Mouse (Mus musculus) liver, embryonic 11.5 days (tissue): ENCODE measurements around the gene Ctdspl2. TPM values are rescaled to one million over a fixed set of nuclear protein-coding genes. Genes with fewer than 3 reads are reported as not detected.

Experiments
- ATAC-seq: fragments of 200-750 bp; cut with Nextera tagmentation; replicated peaks from 2 replicates; pipeline ENCODE4 v1.8.0; 2017; ENCODE audit warnings: moderate number of reproducible peaks, mild to moderate bottlenecking, moderate TSS enrichment, moderate library complexity; ENCODE audit not compliant: low FRiP score
- DNase-seq: peaks from one replicate; pipeline ENCODE4 v3.0.0-alpha.2; 2017; ENCODE audit warnings: low spot score
- H3K27ac ChIP-seq: fragments of 300-500 bp; sonication (generic); 2 replicates; pipeline ENCODE4 v1.5.1; 2014; ENCODE audit warnings: mild to moderate bottlenecking, low read depth, low read length, control low read depth
- H3K27me3 ChIP-seq: fragments of 300-500 bp; sonication (generic); replicated peaks from 2 replicates; pipeline ENCODE4 v1.6.1; 2014; ENCODE audit warnings: low read length, mixed read lengths; ENCODE audit not compliant: control insufficient read depth, insufficient read depth
- H3K36me3 ChIP-seq: fragments of 300-500 bp; sonication (generic); 2 replicates; pipeline ENCODE4 v1.6.1; 2014; ENCODE audit warnings: mild to moderate bottlenecking, low read length, moderate library complexity, mixed read lengths; ENCODE audit not compliant: control insufficient read depth, insufficient read depth
- H3K4me1 ChIP-seq: fragments of 300-500 bp; sonication (generic); replicated peaks from 2 replicates; pipeline ENCODE4 v1.6.1; 2014; ENCODE audit warnings: low read length, mixed read lengths; ENCODE audit not compliant: control insufficient read depth, insufficient read depth
- H3K4me2 ChIP-seq: fragments of 300-500 bp; sonication (generic); 2 replicates; pipeline ENCODE4 v1.6.1; 2014; ENCODE audit warnings: mild to moderate bottlenecking, control low read depth, moderate library complexity
- H3K4me3 ChIP-seq: fragments of 300-500 bp; sonication (generic); 2 replicates; pipeline ENCODE4 v1.5.1; 2014; ENCODE audit warnings: low read depth, low read length, control low read depth
- H3K9ac ChIP-seq: fragments of 300-500 bp; sonication (generic); 2 replicates; pipeline ENCODE4 v1.6.1; 2014; ENCODE audit warnings: low read depth, low read length, control low read depth
- H3K9me3 ChIP-seq: fragments of 300-500 bp; sonication (generic); 2 replicates; pipeline ENCODE4 v1.6.1; 2016; ENCODE audit warnings: low read length, inconsistent platforms, mixed read lengths; ENCODE audit not compliant: control insufficient read depth
- WGBS: fragments of 180-500 bp; shearing (Covaris S2); extraction: QIAGEN DNeasy Blood & Tissue Kit; methylation state at CpG from one replicate; pipeline ENCODE4 v1.1.7; 2014; 5-methylcytosine and 5-hydroxymethylcytosine counted together
- microRNA-seq: library from miRNA; unstranded; fragments of <30 nt; microRNA quantifications from one replicate; pipeline ENCODE4, GENCODE M21; 2017; ENCODE audit warnings: borderline number of aligned reads
- polyA plus RNA-seq: library from polyadenylated mRNA; unstranded; fragments of >200 nt; fragmentation: Nextera tagmentation; extraction: Ambion mirVana; gene quantifications from 2 replicates; pipeline ENCODE4 v1.2.1, GENCODE M21; 2014

The Ctdspl2 gene
- polyA plus RNA-seq, 1 experiment from 2014 or later = 42.6 TPM

GRCm38 (mm10) chr2:122031970-122032369, 76.2 kb downstream of the Ctdspl2 start:
- no peak overlapping the region for H3K4me2 ChIP-seq
- H3K9me3 ChIP-seq = no peaks in the 10 kb centered on the region
- H3K4me3 ChIP-seq = no peak overlapping the region
- peaks cover 33% of the 10 kb centered on the region for H3K4me1 ChIP-seq
- ATAC-seq (no peak), DNase-seq (no peak)
- H3K27me3 ChIP-seq = no peaks in the 10 kb centered on the region
- no peak overlapping the region for H3K9ac ChIP-seq
- peaks cover 14% of the 10 kb centered on the region; the same call in 1 of the 2 replicates for H3K36me3 ChIP-seq
- no peak overlapping the region for H3K27ac ChIP-seq
- WGBS = 70% methylated on average over 6 of the region's 6 CpGs

- H3K27me3 ChIP-seq = no peaks in the 10 kb centered on the region
- no peak overlapping the region for H3K9ac ChIP-seq
- ATAC-seq (peak; percentile 80), DNase-seq (no peak)
- H3K4me3 ChIP-seq = no peak overlapping the region
- peaks cover 20% of the 10 kb centered on the region; the same call in 1 of the 2 replicates for H3K36me3 ChIP-seq
- WGBS = 51% methylated on average over 3 of the region's 3 CpGs
- no peaks in the 10 kb centered on the region for H3K9me3 ChIP-seq
- H3K27ac ChIP-seq = no peak overlapping the region; the same call in 1 of the 2 replicates
- H3K4me1 ChIP-seq = peaks cover 26% of the 10 kb centered on the region
- H3K4me2 ChIP-seq = peak overlapping the region; percentile 37
Measured at GRCm38 (mm10) chr2:122036064-122036463, 80.3 kb downstream of the Ctdspl2 start.

GRCm38 (mm10) chr2:122043926-122044325, 88.1 kb downstream of the Ctdspl2 start:
- Histone ChIP-seq H3K27me3 (no peaks in the 10 kb centered on the region), H3K9ac (no peak overlapping the region), H3K4me3 (no peak overlapping the region), H3K36me3 (peaks cover 25% of the 10 kb centered on the region; the same call in 1 of the 2 replicates), H3K4me1 (no peaks in the 10 kb centered on the region; the same call in 1 of the 2 replicates), H3K27ac (no peak overlapping the region), H3K4me2 (no peak overlapping the region), H3K9me3 (no peaks in the 10 kb centered on the region)
- ATAC-seq (peak; percentile 60; the same call in 1 of the 2 replicates), DNase-seq (no peak)

GRCm38 (mm10) chr2:122059365-122060115, 103.7 kb downstream of the Ctdspl2 start:
- Histone ChIP-seq H3K27me3 (no peaks in the 10 kb centered on the region), H3K4me1 (no peaks in the 10 kb centered on the region), H3K4me3 (no peak overlapping the region), H3K27ac (no peak overlapping the region), H3K4me2 (no peak overlapping the region), H3K9ac (no peak overlapping the region), H3K36me3 (peaks cover 19% of the 10 kb centered on the region; the same call in 1 of the 2 replicates), H3K9me3 (no peaks in the 10 kb centered on the region)
- ATAC-seq (no peak), DNase-seq (no peak)
- 81% methylated on average over 11 of the region's 11 CpGs for WGBS

Small RNAs within 50 kb of the gene (microRNA-seq; reads per million reads assigned to microRNA genes)
- gene Gm47314 = not detected

Other genes starting within 250 kb of the Ctdspl2 start
- gene Frmd5, start 148.9 kb upstream of the Ctdspl2 start, polyA plus RNA-seq = 0.55 and 0.96 TPM in 2 replicates
- gene Casc4, start 89.0 kb upstream of the Ctdspl2 start, polyA plus RNA-seq = 20.4 and 21.6 TPM in 2 replicates
- gene Mageb3, start 91 bp downstream of the Ctdspl2 start, polyA plus RNA-seq = 0.10 TPM in 2 replicates
- gene Eif3j1, start 72.5 kb downstream of the Ctdspl2 start, polyA plus RNA-seq = 17.9 and 18.3 TPM in 2 replicates
- 9.3 and 9.8 TPM in 2 replicates for gene Spg11, start 162.4 kb downstream of the Ctdspl2 start, polyA plus RNA-seq
- gene B2m, start 191.7 kb downstream of the Ctdspl2 start, polyA plus RNA-seq = 311 and 321 TPM in 2 replicates
- gene Trim69, start 204.7 kb downstream of the Ctdspl2 start, polyA plus RNA-seq = 0.17 TPM in 1 of 2 replicates, not detected in the other
- gene Patl2, start 230.2 kb downstream of the Ctdspl2 start, polyA plus RNA-seq = 0.15 TPM in 1 of 2 replicates, not detected in the other
- not detected in 2 replicates for gene Terb2, start 230.3 kb downstream of the Ctdspl2 start, polyA plus RNA-seq